Mouse (Mus musculus): ENCODE data around the gene Zfp365. TPM values are rescaled to one million over a fixed set of nuclear protein-coding genes. Genes with fewer than 3 reads are reported as not detected.

Zfp365 gene
- polyA plus RNA-seq, 1 experiment: 0.14 TPM

- Histone ChIP-seq H3K36me3 (ENCODE audit: control insufficient read depth, insufficient read depth, low read length) (no peaks in the 10 kb centered on the region), H3K27ac (ENCODE audit: insufficient read depth, low read depth, low read length) (no peak overlapping the region), H3K4me1 (ENCODE audit: control insufficient read depth, insufficient read depth, low read length) (no peaks in the 10 kb centered on the region), H3K4me3 (ENCODE audit: insufficient read depth, low read depth, low read length) (no peak overlapping the region), H3K27me3 (replicated peaks; ENCODE audit: control insufficient read depth, insufficient read depth, low read length) (no peaks in the 10 kb centered on the region)
- DNase-seq: no peak
- TF ChIP-seq CTCF (conservative IDR thresholded peaks at IDR 0.05; ENCODE audit: insufficient read depth, insufficient read length, low read depth, low read length): no peak
- 77% methylated on average over 8 of the region's 8 CpGs for WGBS
Observed at GRCm38 (mm10) chr10:67894059-67894458, 18.4 kb downstream of the Zfp365 start.

- TF ChIP-seq CTCF (conservative IDR thresholded peaks at IDR 0.05; ENCODE audit: insufficient read depth, insufficient read length, low read depth, low read length): no peak
- no peak for TF ChIP-seq POLR2A (IDR thresholded peaks at IDR 0.05; ENCODE audit: low read depth, low read length)
- no peak for DNase-seq
- Histone ChIP-seq H3K27ac (ENCODE audit: insufficient read depth, low read depth, low read length) (no peak overlapping the region), H3K27me3 (replicated peaks; ENCODE audit: control insufficient read depth, insufficient read depth, low read length) (no peaks in the 10 kb centered on the region), H3K4me1 (ENCODE audit: control insufficient read depth, insufficient read depth, low read length) (no peaks in the 10 kb centered on the region), H3K36me3 (ENCODE audit: control insufficient read depth, insufficient read depth, low read length) (no peaks in the 10 kb centered on the region), H3K4me3 (ENCODE audit: insufficient read depth, low read depth, low read length) (no peak overlapping the region)
- 86% methylated on average over 10 of the region's 10 CpGs for WGBS
Observed at GRCm38 (mm10) chr10:67893226-67893625, 19.2 kb downstream of the Zfp365 start.

- Histone ChIP-seq H3K27me3 (replicated peaks; ENCODE audit: control insufficient read depth, insufficient read depth, low read length) (no peaks in the 10 kb centered on the region), H3K36me3 (ENCODE audit: control insufficient read depth, insufficient read depth, low read length) (no peaks in the 10 kb centered on the region), H3K4me1 (ENCODE audit: control insufficient read depth, insufficient read depth, low read length) (no peaks in the 10 kb centered on the region), H3K27ac (ENCODE audit: insufficient read depth, low read depth, low read length) (no peak overlapping the region), H3K4me3 (ENCODE audit: insufficient read depth, low read depth, low read length) (no peak overlapping the region)
- DNase-seq: no peak
- TF ChIP-seq CTCF (conservative IDR thresholded peaks at IDR 0.05; ENCODE audit: insufficient read depth, insufficient read length, low read depth, low read length): no peak
- WGBS: 71% methylated on average over 6 of the region's 6 CpGs
Observed at GRCm38 (mm10) chr10:67891126-67891525, 21.3 kb downstream of the Zfp365 start.

DNA sequence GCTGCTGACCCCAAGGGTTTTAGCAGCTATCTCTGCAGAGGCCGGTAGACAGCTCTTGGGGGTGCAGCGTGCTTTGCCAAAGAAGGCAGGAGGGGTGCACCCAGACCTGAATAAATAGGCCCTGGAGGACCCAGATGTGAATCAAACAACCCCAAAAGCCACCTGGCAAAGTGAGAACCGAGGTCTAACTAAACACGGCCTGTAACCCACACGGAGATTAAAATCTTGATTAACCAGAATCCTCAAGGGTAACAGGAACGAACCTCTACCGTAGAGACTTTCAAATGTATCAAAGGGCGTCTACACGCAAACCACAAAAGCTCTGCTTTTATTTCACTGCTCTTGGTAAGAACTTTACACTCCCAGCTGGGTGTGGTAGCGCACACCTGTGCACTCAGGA is 24.5 kb downstream of the Zfp365 start:
- WGBS: 91% methylated on average over 10 of the region's 10 CpGs
- no peak overlapping the region for H3K27ac ChIP-seq (ENCODE audit: insufficient read depth, low read depth, low read length)
- DNase-seq: no peak

DNA sequence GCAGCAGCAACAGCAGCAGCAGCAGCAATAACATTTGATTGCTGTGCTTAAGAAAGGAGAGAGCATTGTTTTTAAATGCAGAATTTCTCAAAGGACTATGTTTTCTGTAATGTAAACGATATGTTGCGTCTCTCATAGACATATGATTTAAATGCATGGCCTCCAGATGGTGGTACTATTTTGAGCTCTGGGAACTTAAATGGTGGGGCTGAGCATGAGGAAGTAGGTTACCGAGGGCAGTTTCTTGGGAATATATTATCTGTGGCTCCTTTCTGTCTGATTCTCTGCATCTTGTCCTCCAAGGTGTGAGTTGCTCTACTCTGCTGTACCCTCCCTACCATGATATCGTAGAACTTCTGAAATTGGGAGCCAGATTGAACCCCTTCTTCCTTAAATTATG is 31.8 kb downstream of the Zfp365 start:
- TF ChIP-seq CTCF (conservative IDR thresholded peaks at IDR 0.05; ENCODE audit: insufficient read depth, insufficient read length, low read depth, low read length): no peak
- no peak for TF ChIP-seq POLR2A (IDR thresholded peaks at IDR 0.05; ENCODE audit: low read depth, low read length)
- no peak overlapping the region for H3K27ac ChIP-seq (ENCODE audit: insufficient read depth, low read depth, low read length)
- H3K36me3 ChIP-seq (ENCODE audit: control insufficient read depth, insufficient read depth, low read length): no peaks in the 10 kb centered on the region
- no peak for DNase-seq
- no peaks in the 10 kb centered on the region for H3K4me1 ChIP-seq (ENCODE audit: control insufficient read depth, insufficient read depth, low read length)
- H3K4me3 ChIP-seq (ENCODE audit: insufficient read depth, low read depth, low read length): no peak overlapping the region
- WGBS: 89% methylated on average over 4 of the region's 4 CpGs
- no peaks in the 10 kb centered on the region for H3K27me3 ChIP-seq (replicated peaks; ENCODE audit: control insufficient read depth, insufficient read depth, low read length)

More for the DNA sequence above, 24.5 kb downstream of the Zfp365 start:
- Histone ChIP-seq H3K4me3 (ENCODE audit: insufficient read depth, low read depth, low read length) (no peak overlapping the region), H3K27me3 (replicated peaks; ENCODE audit: control insufficient read depth, insufficient read depth, low read length) (no peaks in the 10 kb centered on the region), H3K36me3 (ENCODE audit: control insufficient read depth, insufficient read depth, low read length) (no peaks in the 10 kb centered on the region), H3K4me1 (ENCODE audit: control insufficient read depth, insufficient read depth, low read length) (no peaks in the 10 kb centered on the region)
- no peak for TF ChIP-seq POLR2A (IDR thresholded peaks at IDR 0.05; ENCODE audit: low read depth, low read length)
- TF ChIP-seq CTCF (conservative IDR thresholded peaks at IDR 0.05; ENCODE audit: insufficient read depth, insufficient read length, low read depth, low read length): no peak

DNA sequence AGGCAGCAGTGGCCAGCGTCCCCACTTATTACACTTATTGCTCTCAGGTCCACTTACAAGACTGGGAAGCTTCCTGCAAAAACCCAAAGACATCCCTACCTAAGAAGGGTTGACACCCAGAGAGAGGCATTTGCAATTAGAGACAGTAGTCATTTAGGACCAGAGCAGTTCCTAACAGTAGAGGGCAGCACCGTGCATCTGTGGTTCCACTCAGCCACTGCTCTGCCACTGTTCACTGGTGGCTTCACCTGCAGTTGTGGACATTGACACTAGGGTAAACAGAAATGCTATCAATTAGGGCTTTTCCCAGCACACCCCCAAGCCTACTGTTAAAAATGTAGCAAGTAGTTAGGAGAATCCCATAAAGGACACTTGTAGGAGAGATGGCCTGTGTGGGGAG is 40.7 kb downstream of the Zfp365 start:
- no peaks in the 10 kb centered on the region for H3K4me1 ChIP-seq (ENCODE audit: control insufficient read depth, insufficient read depth, low read length)
- no peak overlapping the region for H3K4me3 ChIP-seq (ENCODE audit: insufficient read depth, low read depth, low read length)
- WGBS: 20% methylated on average over 2 of the region's 2 CpGs
- no peak overlapping the region for H3K27ac ChIP-seq (ENCODE audit: insufficient read depth, low read depth, low read length)
- H3K27me3 ChIP-seq (replicated peaks; ENCODE audit: control insufficient read depth, insufficient read depth, low read length): no peaks in the 10 kb centered on the region
- TF ChIP-seq CTCF (conservative IDR thresholded peaks at IDR 0.05; ENCODE audit: insufficient read depth, insufficient read length, low read depth, low read length) (peak; percentile 87), POLR2A (IDR thresholded peaks at IDR 0.05; ENCODE audit: low read depth, low read length) (no peak)
- H3K36me3 ChIP-seq (ENCODE audit: control insufficient read depth, insufficient read depth, low read length): no peaks in the 10 kb centered on the region
- peak; percentile 71 for DNase-seq

DNA sequence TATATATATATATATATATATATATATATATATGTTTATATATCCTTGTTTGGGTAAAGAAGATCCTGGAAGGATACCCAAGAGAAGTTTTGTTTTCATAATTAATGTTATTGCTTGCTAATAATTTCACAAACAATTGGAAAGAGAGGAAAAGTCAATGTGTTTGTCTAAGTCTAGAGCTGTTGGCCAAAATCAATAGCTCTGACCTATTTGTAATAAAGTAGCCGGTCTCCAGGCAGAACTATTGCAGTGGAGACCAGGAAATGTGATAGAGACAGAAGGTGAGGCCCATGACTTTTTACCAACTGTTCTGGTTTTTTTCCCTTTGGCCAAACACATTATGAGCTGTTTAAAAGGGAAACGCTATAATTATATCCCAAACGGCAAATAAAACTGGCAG is 44.2 kb downstream of the Zfp365 start:
- Histone ChIP-seq H3K4me3 (ENCODE audit: insufficient read depth, low read depth, low read length) (no peak overlapping the region), H3K27me3 (replicated peaks; ENCODE audit: control insufficient read depth, insufficient read depth, low read length) (no peaks in the 10 kb centered on the region), H3K36me3 (ENCODE audit: control insufficient read depth, insufficient read depth, low read length) (no peaks in the 10 kb centered on the region), H3K4me1 (ENCODE audit: control insufficient read depth, insufficient read depth, low read length) (no peaks in the 10 kb centered on the region), H3K27ac (ENCODE audit: insufficient read depth, low read depth, low read length) (no peak overlapping the region)
- 81% methylated on average over 3 of the region's 3 CpGs for WGBS
- no peak for DNase-seq
- no peak for TF ChIP-seq POLR2A (IDR thresholded peaks at IDR 0.05; ENCODE audit: low read depth, low read length)
- TF ChIP-seq CTCF (conservative IDR thresholded peaks at IDR 0.05; ENCODE audit: insufficient read depth, insufficient read length, low read depth, low read length): no peak

DNA sequence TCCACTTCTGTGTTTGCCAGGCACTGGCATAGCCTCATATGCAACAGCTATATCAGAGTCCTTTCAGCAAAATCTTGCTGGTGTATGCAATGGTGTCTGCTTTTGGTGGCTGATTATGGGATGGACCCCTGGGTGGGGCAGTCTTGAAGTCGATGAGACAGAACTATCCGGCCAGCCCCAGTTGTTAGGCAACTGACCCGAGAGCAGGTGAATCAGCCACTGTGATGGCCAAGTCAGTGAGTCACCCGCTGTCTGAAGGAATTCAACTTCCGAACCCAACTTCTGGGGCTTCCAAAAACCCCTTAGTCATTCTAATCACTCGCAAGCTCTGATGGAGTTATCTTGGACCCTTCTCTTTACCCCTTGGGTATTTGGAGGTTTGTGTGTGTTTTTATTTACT is 46.6 kb downstream of the Zfp365 start:
- Histone ChIP-seq H3K4me3 (ENCODE audit: insufficient read depth, low read depth, low read length) (no peak overlapping the region), H3K27me3 (replicated peaks; ENCODE audit: control insufficient read depth, insufficient read depth, low read length) (no peaks in the 10 kb centered on the region), H3K27ac (ENCODE audit: insufficient read depth, low read depth, low read length) (no peak overlapping the region), H3K36me3 (ENCODE audit: control insufficient read depth, insufficient read depth, low read length) (no peaks in the 10 kb centered on the region), H3K4me1 (ENCODE audit: control insufficient read depth, insufficient read depth, low read length) (no peaks in the 10 kb centered on the region)
- TF ChIP-seq CTCF (conservative IDR thresholded peaks at IDR 0.05; ENCODE audit: insufficient read depth, insufficient read length, low read depth, low read length): no peak
- no peak for TF ChIP-seq POLR2A (IDR thresholded peaks at IDR 0.05; ENCODE audit: low read depth, low read length)
- WGBS: 94% methylated on average over 6 of the region's 6 CpGs
- DNase-seq: no peak

Measured in kidney, adult 2 months (tissue).